Comparison of ENCODE assay signal across 11 mouse cellular contexts in genomic region chr8:125084523-125084922, GRCm38 (mm10). TPM values are rescaled to one million over a fixed set of nuclear protein-coding genes. Genes with fewer than 3 reads are reported as not detected.
DNase-seq lines count a peak whose midpoint lies in the region; ATAC-seq and TF ChIP-seq lines count a peak whose summit lies in the region.
"Had no signal": no experiment of that assay in that cellular context is flagged by ENCODE, and none has a peak within 500 bp of the region (broad histone marks: within the 10 kb centered on the region; RNA-seq: fewer than 3 reads in every experiment).

No protein-coding gene starts in this region.

- no peak overlapping the region for H3K9ac ChIP-seq in kidney, embryonic 14.5 days (ENCODE audit: low read depth, low read length)
- no peak overlapping the region for H3K9ac ChIP-seq in heart, postnatal 0 days (replicated peaks; ENCODE audit: low read depth, low read length)
- H3K9ac ChIP-seq: liver, embryonic 12.5 days had no signal

- H3K27me3 ChIP-seq in kidney, embryonic 14.5 days (ENCODE audit: control insufficient read depth, insufficient read depth, low read length): no peaks in the 10 kb centered on the region
- no peaks in the 10 kb centered on the region for H3K27me3 ChIP-seq in heart, postnatal 0 days (ENCODE audit: control insufficient read depth, insufficient read depth, low read length)
- H3K27me3 ChIP-seq: liver, embryonic 12.5 days had no signal

- no peaks in the 10 kb centered on the region for H3K36me3 ChIP-seq in kidney, embryonic 14.5 days (ENCODE audit: control insufficient read depth, insufficient read depth, low read length)
- H3K36me3 ChIP-seq in heart, postnatal 0 days (replicated peaks; ENCODE audit: control insufficient read depth, insufficient read depth, low read length): no peaks in the 10 kb centered on the region
- H3K36me3 ChIP-seq: liver, embryonic 12.5 days had no signal

- DNase-seq in gastrocnemius, postnatal 25 days: peak; percentile 16
- DNase-seq in gastrocnemius, postnatal 14 days: no peak
- DNase-seq in kidney, postnatal 25 days: no peak
- DNase-seq in heart, postnatal 0 days (ENCODE audit: low spot score): no peak
- DNase-seq in layer of hippocampus, postnatal 36 days: peak; percentile 75 to 82
- DNase-seq in retina, postnatal 1 day: no peak
- no peak for DNase-seq in left cerebral cortex, postnatal 14 days (ENCODE audit: low spot score in 2 of 2)
- DNase-seq: thymus, adult 18-20 months had no signal

- intact Hi-C loops in gastrocnemius, postnatal 14 days (cut with DNase I; ENCODE audit: low total_unique reads): no loop called here
- intact Hi-C loops in left cerebral cortex, postnatal 14 days (cut with DNase I): no loop called here

- peak overlapping the region; percentile 88; the same call in 1 of the 2 replicates for H3K27ac ChIP-seq in kidney, embryonic 14.5 days (ENCODE audit: low read depth, low read length)
- H3K27ac ChIP-seq in heart, postnatal 0 days (ENCODE audit: low read depth): peak overlapping the region; percentile 89
- H3K27ac ChIP-seq: liver, embryonic 12.5 days had no signal

- H3K4me1 ChIP-seq in kidney, embryonic 14.5 days (ENCODE audit: control insufficient read depth, insufficient read depth, low read length): peaks cover 12% of the 10 kb centered on the region
- H3K4me1 ChIP-seq in heart, postnatal 0 days (ENCODE audit: control insufficient read depth, insufficient read depth): peaks cover 14% of the 10 kb centered on the region

- WGBS in kidney, embryonic 14.5 days: 89% methylated on average over 7 of the region's 7 CpGs
- WGBS in heart, postnatal 0 days: 58% methylated on average over 7 of the region's 7 CpGs

- no peak overlapping the region for H3K4me2 ChIP-seq in kidney, embryonic 14.5 days (replicated peaks; ENCODE audit: low read depth, low read length)
- H3K4me2 ChIP-seq in heart, postnatal 0 days (ENCODE audit: low read depth, low read length): no peak overlapping the region
- H3K4me2 ChIP-seq: liver, embryonic 12.5 days had no signal

- no peak for ATAC-seq in kidney, embryonic 14.5 days (ENCODE audit: low FRiP score, low TSS enrichment)
- ATAC-seq in heart, postnatal 0 days (ENCODE audit: insufficient read depth, low read depth): no peak
- ATAC-seq: liver, embryonic 12.5 days had no signal

- TF ChIP-seq CTCF in heart, postnatal 0 days (IDR thresholded peaks at IDR 0.05; ENCODE audit: low read depth): no peak

- no peak overlapping the region for H3K4me3 ChIP-seq in kidney, embryonic 14.5 days (ENCODE audit: low read length)
- no peak overlapping the region for H3K4me3 ChIP-seq in heart, postnatal 0 days (ENCODE audit: low read depth, low read length)
- H3K4me3 ChIP-seq: erythroblast, embryonic 14.5 days; liver, embryonic 12.5 days had no signal

- H3K9me3 ChIP-seq in kidney, embryonic 14.5 days (ENCODE audit: control insufficient read depth, low read length): 0 out of 2 replicates have a peak, but pooled peaks cover 3% of the 10 kb centered on the region
- H3K9me3 ChIP-seq in heart, postnatal 0 days (replicated peaks; ENCODE audit: control insufficient read depth, low read length): no peaks in the 10 kb centered on the region
- H3K9me3 ChIP-seq: liver, embryonic 12.5 days had no signal

- no peak for TF ChIP-seq EP300 in heart, postnatal 0 days (IDR thresholded peaks at IDR 0.05; ENCODE audit: low read depth)

RNA-seq across cellular contexts. Expression of gene Disc1, which starts 30.5 kb away (rescaled TPM):
- total RNA-seq in gastrocnemius, postnatal 25 days (2021): 1 to 10 TPM in 1 of 2 experiments, under 1 TPM in 1; 0.61 to 1.0 TPM
- 1 to 10 TPM; 1.8 to 2.1 TPM for total RNA-seq in gastrocnemius, postnatal 14 days (2021)
- 2.2 and 3.2 TPM in 2 replicates for polyA plus RNA-seq in kidney, embryonic 14.5 days (2014; fragmentation: Nextera tagmentation; extraction: Ambion mirVana)
- total RNA-seq in heart, postnatal 0 days (2014; rRNA removed; ENCODE audit: low replicate concordance): 4.0 and 5.2 TPM in 2 replicates
- 1.2 and 1.3 TPM in 2 replicates for polyA plus RNA-seq in heart, postnatal 0 days (2015; fragmentation: Nextera tagmentation; extraction: Ambion mirVana)
- 1 to 10 TPM; 4.4 to 6.4 TPM for total RNA-seq in layer of hippocampus, postnatal 36 days (2021)
- 1 to 10 TPM; 1.9 to 4.0 TPM for total RNA-seq in left cerebral cortex, postnatal 14 days (2021)
- polyA plus RNA-seq: erythroblast, embryonic 14.5 days had no signal

Comparison
In these comparisons a context has a peak if more than half of its experiments do, and no peak if none do; other contexts are left out.
1. DNase-seq: peak in gastrocnemius, postnatal 25 days (single experiment) and layer of hippocampus, postnatal 36 days (2 of 2); none in gastrocnemius, postnatal 14 days (single experiment), kidney, postnatal 25 days (0 of 2), heart, postnatal 0 days (single experiment), retina, postnatal 1 day (single experiment) and left cerebral cortex, postnatal 14 days (0 of 2).